Mouse (Mus musculus) CH12.LX (cell line): ENCODE measurements around the gene Krt8.

Experiments
- CTCF ChIP-seq, 2 experiments: IDR thresholded peaks in 1 of 2; conservative IDR thresholded peaks in 1 of 2; 2 replicates each; pipeline ENCODE4 v1.5.1; 2011 to 2012; ENCODE audit warnings: low read depth in 2 of 2, low read length in 2 of 2, improper control_type of control experiment in 1 of 2, inconsistent platforms in 1 of 2, mild to moderate bottlenecking in 1 of 2, moderate library complexity in 1 of 2
- E2F4 ChIP-seq: IDR thresholded peaks from 2 replicates; pipeline ENCODE4 v1.6.1; 2011; ENCODE audit warnings: low read depth, low read length, improper control_type of control experiment; ENCODE audit not compliant: insufficient replicate concordance
- ELF1 ChIP-seq: IDR thresholded peaks from 2 replicates; pipeline ENCODE4 v1.6.1; 2014; ENCODE audit warnings: low read depth, mild to moderate bottlenecking, inconsistent platforms, low read length, improper control_type of control experiment
- EP300 ChIP-seq: IDR thresholded peaks from 2 replicates; pipeline ENCODE4 v1.6.1; 2011; ENCODE audit warnings: low read length, improper control_type of control experiment
- GABPA ChIP-seq: IDR thresholded peaks from 2 replicates; pipeline ENCODE4 v1.6.1; 2012; ENCODE audit warnings: low read depth, low read length, improper control_type of control experiment, inconsistent platforms; ENCODE audit not compliant: insufficient replicate concordance
- POLR2A ChIP-seq: IDR thresholded peaks from 2 replicates; pipeline ENCODE4 v1.6.1; 2011; ENCODE audit warnings: low read depth, mild to moderate bottlenecking, improper control_type of control experiment, low read length
- SIN3A ChIP-seq: IDR thresholded peaks from 2 replicates; pipeline ENCODE4 v1.6.1; 2012; ENCODE audit warnings: low read length, improper control_type of control experiment, inconsistent platforms
- USF1 ChIP-seq: IDR thresholded peaks from 2 replicates; pipeline ENCODE4 v1.6.1; 2014; ENCODE audit warnings: low read depth, mild to moderate bottlenecking, inconsistent platforms, low read length, improper control_type of control experiment

GRCm38 (mm10) chr15:102026430-102026829 is 22.1 kb upstream of the Krt8 start:
- TF ChIP-seq ELF1 (no peak), EP300 (no peak), CTCF (conservative IDR thresholded peaks at IDR 0.05 in 1 of 2, IDR thresholded peaks at IDR 0.05 in 1 of 2; ENCODE audit: low read depth in 2 of 2, low read length in 2 of 2) (no peak), SIN3A (no peak), POLR2A (no peak), USF1 (no peak), E2F4 (no peak), GABPA (no peak)
